Mouse (Mus musculus) kidney, adult 2 months (tissue): ENCODE results near the gene Heatr6. TPM values are rescaled to one million over a fixed set of nuclear protein-coding genes. Genes with fewer than 3 reads are reported as not detected.

Experiments used
- DNase-seq: peaks from one replicate; pipeline ENCODE4 v3.0.0; 2021
- H3K27ac ChIP-seq: fragments of 200-500 bp; 2 replicates; pipeline ENCODE4 v1.5.1; 2012; ENCODE audit warnings: low read depth, low read length, control low read depth, inconsistent platforms; ENCODE audit not compliant: insufficient read depth
- H3K27me3 ChIP-seq: fragments of 200-500 bp; replicated peaks from 2 replicates; pipeline ENCODE4 v1.6.1; 2012; ENCODE audit warnings: mild to moderate bottlenecking, moderate library complexity, low read length, inconsistent platforms; ENCODE audit not compliant: control insufficient read depth, insufficient read depth
- H3K36me3 ChIP-seq: fragments of 200-500 bp; 2 replicates; pipeline ENCODE4 v1.6.1; 2012; ENCODE audit warnings: mild to moderate bottlenecking, moderate library complexity, low read length, inconsistent platforms; ENCODE audit not compliant: control insufficient read depth, insufficient read depth
- H3K4me1 ChIP-seq: fragments of 200-500 bp; 2 replicates; pipeline ENCODE4 v1.6.1; 2011; ENCODE audit warnings: low read length; ENCODE audit not compliant: control insufficient read depth, insufficient read depth
- H3K4me3 ChIP-seq: fragments of 200-500 bp; 2 replicates; pipeline ENCODE4 v1.5.1; 2011; ENCODE audit warnings: mild to moderate bottlenecking, low read depth, low read length, control low read depth; ENCODE audit not compliant: insufficient read depth
- CTCF ChIP-seq: fragments of 200-500 bp; conservative IDR thresholded peaks from 2 replicates; pipeline ENCODE4 v1.5.1; 2011; ENCODE audit warnings: low read depth, mild to moderate bottlenecking, control low read depth, low read length, moderate library complexity, mixed read lengths; ENCODE audit not compliant: insufficient read depth, insufficient read length
- POLR2A ChIP-seq: fragments of 200-500 bp; IDR thresholded peaks from one replicate; pipeline ENCODE4 v1.6.1; 2011; ENCODE audit warnings: low read depth, low read length, control low read depth
- WGBS: fragments of 180-500 bp; shearing (Covaris S2); methylation state at CpG from one replicate; pipeline ENCODE4 v1.1.7; 2018; 5-methylcytosine and 5-hydroxymethylcytosine counted together
- polyA plus RNA-seq: library from polyadenylated mRNA; depleted of rRNA; stranded (reverse); fragments of >200 nt; gene quantifications from 2 replicates; pipeline ENCODE4 v1.2.3, GENCODE M21; 2012

Gene Heatr6
- polyA plus RNA-seq, 1 experiment = 10.9 TPM

GRCm38 (mm10) chr11:83788331-83788730 is 34.8 kb downstream of the Heatr6 start:
- WGBS = 55% methylated on average over 8 of the region's 8 CpGs
- DNase-seq = peak; percentile 71
- peaks cover 26% of the 10 kb centered on the region for H3K4me1 ChIP-seq
- no peaks in the 10 kb centered on the region for H3K36me3 ChIP-seq
- H3K4me3 ChIP-seq = no peak overlapping the region
- no peak overlapping the region for H3K27ac ChIP-seq
- TF ChIP-seq CTCF (no peak), POLR2A (no peak)
- H3K27me3 ChIP-seq = no peaks in the 10 kb centered on the region

GRCm38 (mm10) chr11:83789259-83789658 is 35.8 kb downstream of the Heatr6 start:
- 48% methylated on average over 13 of the region's 13 CpGs for WGBS
- H3K4me3 ChIP-seq = no peak overlapping the region

GRCm38 (mm10) chr11:83791133-83791532 is 37.6 kb downstream of the Heatr6 start:
- no peak for DNase-seq
- Histone ChIP-seq H3K27ac (no peak overlapping the region), H3K4me1 (peaks cover 30% of the 10 kb centered on the region), H3K4me3 (no peak overlapping the region), H3K36me3 (no peaks in the 10 kb centered on the region), H3K27me3 (no peaks in the 10 kb centered on the region)
- WGBS = 50% methylated on average over 4 of the region's 4 CpGs
- TF ChIP-seq CTCF = no peak
- TF ChIP-seq POLR2A = no peak

More at GRCm38 (mm10) chr11:83789259-83789658, 35.8 kb downstream of the Heatr6 start:
- peaks cover 31% of the 10 kb centered on the region for H3K4me1 ChIP-seq
- H3K27ac ChIP-seq = no peak overlapping the region
- DNase-seq = peak; percentile 46
- H3K27me3 ChIP-seq = no peaks in the 10 kb centered on the region
- TF ChIP-seq POLR2A (no peak), CTCF (no peak)
- no peaks in the 10 kb centered on the region for H3K36me3 ChIP-seq

- Histone ChIP-seq H3K4me1 (peaks cover 28% of the 10 kb centered on the region), H3K27ac (peak overlapping the region; percentile 84), H3K36me3 (no peaks in the 10 kb centered on the region), H3K4me3 (no peak overlapping the region), H3K27me3 (no peaks in the 10 kb centered on the region)
- DNase-seq = peak; percentile 91
- 47% methylated on average over 12 of the region's 12 CpGs for WGBS
- no peak for TF ChIP-seq POLR2A
- no peak for TF ChIP-seq CTCF
Observed at GRCm38 (mm10) chr11:83792316-83792914, 38.9 kb downstream of the Heatr6 start.

GRCm38 (mm10) chr11:83793264-83793663 is 39.8 kb downstream of the Heatr6 start:
- Histone ChIP-seq H3K4me1 (peaks cover 34% of the 10 kb centered on the region), H3K4me3 (no peak overlapping the region), H3K27me3 (no peaks in the 10 kb centered on the region), H3K27ac (peak overlapping the region; percentile 84), H3K36me3 (no peaks in the 10 kb centered on the region)
- TF ChIP-seq POLR2A (no peak), CTCF (no peak)
- peak; percentile 94 for DNase-seq
- WGBS = 41% methylated on average over 14 of the region's 14 CpGs

- H3K4me1 ChIP-seq = peaks cover 42% of the 10 kb centered on the region
- H3K27ac ChIP-seq = peak overlapping the region; percentile 84
- no peaks in the 10 kb centered on the region for H3K27me3 ChIP-seq
- 71% methylated on average over 6 of the region's 6 CpGs for WGBS
- no peak for DNase-seq
- TF ChIP-seq CTCF (no peak), POLR2A (no peak)
- no peak overlapping the region for H3K4me3 ChIP-seq
- no peaks in the 10 kb centered on the region for H3K36me3 ChIP-seq
Observed at GRCm38 (mm10) chr11:83796112-83796511, 42.6 kb downstream of the Heatr6 start.

GRCm38 (mm10) chr11:83796980-83797608 is 43.6 kb downstream of the Heatr6 start:
- peak; percentile 94 for DNase-seq
- Histone ChIP-seq H3K4me3 (no peak overlapping the region), H3K4me1 (peaks cover 41% of the 10 kb centered on the region), H3K27ac (peak overlapping the region; percentile 88), H3K36me3 (no peaks in the 10 kb centered on the region), H3K27me3 (no peaks in the 10 kb centered on the region)
- peak; percentile 33 for TF ChIP-seq POLR2A
- TF ChIP-seq CTCF = no peak
- 48% methylated on average over 10 of the region's 10 CpGs for WGBS
